Mouse (Mus musculus) gastrocnemius, postnatal 36 days (tissue): ENCODE measurements at regions not wholly inside any gene's neighbourhood (a gene's known extent, or its start where the extent isn't known, plus 50 kb on each side); places are given as distances from the start of the nearest gene placed in this dataset.

Source experiments
- DNase-seq, 2 experiments: peaks; one replicate each; pipeline ENCODE4 v3.0.0; 2022
- intact Hi-C: fragments of 180-260 bp; cut with DNase I; formaldehyde crosslinking; loops from one replicate; pipeline ENCODE4 v1.15.1; 2025

DNA sequence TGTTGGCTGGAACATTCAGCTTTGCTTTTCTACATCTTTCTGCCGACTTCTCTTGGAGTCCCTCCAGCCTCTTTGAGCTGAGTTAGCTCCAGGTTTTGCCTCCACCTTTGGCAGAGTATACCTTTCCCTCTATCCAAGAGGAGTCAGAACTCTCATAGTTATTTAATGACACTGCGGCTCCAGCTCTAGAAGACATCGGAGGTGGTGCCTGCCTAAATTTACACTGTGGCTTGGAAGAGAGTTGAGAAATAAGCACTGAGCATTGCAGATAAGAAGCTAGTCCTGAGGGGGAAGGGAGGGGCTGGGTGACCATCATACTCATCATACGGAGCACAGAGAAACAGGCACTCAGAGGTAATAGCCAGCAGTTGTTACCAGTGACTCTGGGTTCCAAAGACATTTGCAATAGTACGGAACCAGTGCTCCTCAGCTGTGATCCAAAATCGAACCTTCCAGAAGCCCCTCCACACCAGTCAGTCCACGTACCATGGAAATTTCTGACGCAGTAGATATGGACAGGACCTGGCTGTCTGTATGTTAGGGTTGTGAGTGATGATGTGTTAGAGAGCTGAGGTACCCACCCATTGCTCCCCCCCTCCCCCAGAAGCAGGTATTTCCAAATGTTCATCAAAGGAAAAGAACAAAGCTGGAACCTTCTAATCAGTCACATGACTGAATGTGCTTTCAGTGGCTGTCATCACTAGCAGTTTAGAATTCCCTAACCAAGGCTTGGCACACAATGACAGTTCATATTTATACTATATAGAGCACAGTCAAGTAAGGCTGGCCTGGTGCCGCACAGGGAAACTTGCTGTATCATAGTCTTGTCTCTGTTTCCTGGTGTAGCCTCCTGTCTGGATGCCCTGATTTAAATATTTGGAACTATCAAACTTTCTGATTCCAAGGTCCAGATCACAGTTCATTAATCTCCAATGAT, 120.2 kb upstream of the Mpp6 start:
- no peak for DNase-seq
- intact Hi-C loops: no loop called here

GRCm38 (mm10) chr6:49990522-49990858, 119.6 kb upstream of the Mpp6 start:
- intact Hi-C loops: no loop called here
- DNase-seq: no peak

DNA sequence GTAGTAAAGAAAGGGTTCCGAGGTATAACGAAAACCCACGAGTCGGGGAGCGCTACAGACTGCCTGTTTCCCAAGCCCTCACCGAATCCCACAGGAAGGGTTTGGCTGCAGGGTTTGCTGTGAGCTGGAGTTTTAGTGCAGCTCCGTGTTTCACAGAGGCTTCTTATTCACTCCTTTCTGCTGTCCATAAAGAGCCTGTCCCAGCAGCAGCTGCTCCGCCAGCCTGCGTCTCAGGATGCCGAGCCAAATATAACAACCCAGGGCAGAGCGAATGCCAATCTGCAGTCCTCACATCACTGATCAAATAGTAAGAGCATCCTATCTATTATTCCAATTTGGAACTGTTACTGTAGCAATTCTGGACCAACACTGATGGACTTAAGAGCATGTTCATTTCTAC, 110.7 kb upstream of the Mpp6 start:
- intact Hi-C loops: no loop called here
- no peak for DNase-seq

- intact Hi-C loops: no loop called here
Measured at GRCm38 (mm10) chr6:50008074-50008473, 102.0 kb upstream of the Mpp6 start.

GRCm38 (mm10) chr6:50008869-50009268, 101.2 kb upstream of the Mpp6 start:
- DNase-seq: no peak
- intact Hi-C loops: no loop called here

More at GRCm38 (mm10) chr6:50008074-50008473, 102.0 kb upstream of the Mpp6 start:
- DNase-seq: no peak

DNA sequence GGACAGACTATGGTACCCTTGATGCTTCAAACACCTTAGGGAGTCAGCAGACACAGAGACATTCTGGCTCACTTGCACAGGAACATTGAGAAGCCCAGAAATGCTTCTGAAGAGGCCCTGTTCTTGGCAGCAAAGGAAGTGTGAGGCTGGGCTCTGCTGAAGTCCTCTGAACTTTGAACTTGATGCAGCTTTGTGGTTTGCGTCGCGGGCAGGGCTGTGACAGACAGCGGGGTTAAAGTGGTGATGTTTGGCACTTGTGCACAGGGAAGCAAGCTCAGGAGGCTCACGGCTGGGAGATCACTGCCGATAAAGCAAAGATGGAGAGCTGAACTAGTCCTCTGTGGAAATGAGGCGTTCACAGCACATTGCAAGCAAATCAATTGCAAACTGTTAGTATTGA, 100.7 kb upstream of the Mpp6 start:
- intact Hi-C loops: no loop called here
- no peak for DNase-seq

- DNase-seq: no peak
Measured at GRCm38 (mm10) chr6:50009856-50010255, 100.2 kb upstream of the Mpp6 start.

DNA sequence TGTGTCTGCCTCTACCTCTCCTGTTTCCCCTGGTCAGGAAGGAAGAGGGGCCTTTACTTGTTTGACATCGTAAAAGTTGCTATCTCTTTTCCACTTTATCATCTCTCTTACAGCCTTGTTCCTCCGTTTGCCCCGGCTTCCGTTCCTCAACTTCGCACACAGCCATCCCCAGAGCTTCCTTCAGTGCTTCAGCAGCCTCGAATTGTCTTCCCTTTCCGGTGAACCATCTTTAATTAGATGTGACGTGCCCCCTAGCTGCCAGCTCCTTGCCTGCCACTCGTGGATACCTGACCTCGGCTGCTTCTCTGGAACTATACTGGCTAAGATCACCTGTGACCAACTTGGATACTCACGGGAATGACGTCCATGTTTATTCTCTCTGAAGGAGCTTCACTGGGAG, 99.0 kb upstream of the Mpp6 start:
- intact Hi-C loops: no loop called here
- DNase-seq: no peak

More at GRCm38 (mm10) chr6:50009856-50010255, 100.2 kb upstream of the Mpp6 start:
- intact Hi-C loops: no loop called here

GRCm38 (mm10) chr6:50011746-50012453, 98.1 kb upstream of the Mpp6 start:
- DNase-seq: no peak
- intact Hi-C loops: no loop called here

GRCm38 (mm10) chr6:50013067-50013466, 97.0 kb upstream of the Mpp6 start:
- intact Hi-C loops: no loop called here
- no peak for DNase-seq

GRCm38 (mm10) chr6:50013842-50014241, 96.2 kb upstream of the Mpp6 start:
- DNase-seq: no peak
- intact Hi-C loops: no loop called here

- intact Hi-C loops: no loop called here
- no peak for DNase-seq
Measured at GRCm38 (mm10) chr6:50027981-50028380, 82.1 kb upstream of the Mpp6 start.

DNA sequence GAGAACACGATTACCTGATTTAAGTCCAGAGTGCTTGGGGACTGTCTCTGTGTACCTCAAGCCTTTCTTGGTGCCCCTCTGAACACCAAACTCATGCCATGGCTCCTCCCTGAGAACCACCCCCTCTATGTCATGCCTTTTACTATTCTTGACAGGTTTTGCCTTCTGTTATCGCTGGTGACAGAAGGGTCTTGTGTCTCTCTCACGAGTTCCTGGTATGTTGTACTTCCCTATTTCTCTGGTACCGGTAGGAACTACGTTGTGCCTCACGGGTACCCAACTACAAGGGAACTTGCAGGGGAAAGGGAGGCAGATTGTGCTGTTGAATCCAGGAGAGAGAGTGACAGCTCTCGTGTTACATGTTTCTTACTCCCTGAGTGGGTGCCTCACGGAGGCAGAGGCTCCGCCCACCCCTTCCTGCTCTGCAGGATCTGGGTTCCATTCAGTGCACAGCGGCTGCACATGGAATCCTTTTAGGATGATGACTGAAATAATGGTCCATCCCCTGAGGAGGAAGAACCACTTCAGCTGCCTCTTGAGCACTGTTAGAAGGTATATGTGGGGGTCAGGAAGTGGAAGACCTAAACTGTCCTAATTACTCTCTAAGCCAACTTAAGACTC, 80.0 kb upstream of the Mpp6 start:
- intact Hi-C loops: no loop called here
- DNase-seq: no peak

DNA sequence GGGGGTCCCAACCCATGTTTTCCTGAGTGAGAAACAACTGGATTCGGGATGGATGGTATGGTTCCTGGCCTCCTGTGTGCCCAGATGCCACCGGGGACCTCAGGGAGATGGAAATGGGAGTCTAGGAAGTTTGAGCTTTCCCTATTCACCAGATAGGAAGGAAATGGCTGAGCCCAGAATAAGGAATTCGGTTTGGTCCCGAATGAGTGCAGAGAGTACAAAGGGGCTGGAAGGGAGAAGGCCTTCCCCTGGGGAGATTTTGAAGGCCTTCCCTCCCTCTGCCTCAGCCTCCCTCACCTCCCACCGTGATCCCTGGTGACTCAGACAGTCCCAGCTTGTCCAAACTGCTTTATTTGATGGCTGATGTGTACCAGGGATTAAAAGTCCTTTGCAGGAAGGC, 78.7 kb upstream of the Mpp6 start:
- no peak for DNase-seq
- intact Hi-C loops: no loop called here

- DNase-seq: no peak
- intact Hi-C loops: no loop called here
Measured at GRCm38 (mm10) chr6:50032894-50033595, 77.0 kb upstream of the Mpp6 start.

GRCm38 (mm10) chr6:50037614-50038013, 72.4 kb upstream of the Mpp6 start:
- intact Hi-C loops: no loop called here
- DNase-seq: no peak

DNA sequence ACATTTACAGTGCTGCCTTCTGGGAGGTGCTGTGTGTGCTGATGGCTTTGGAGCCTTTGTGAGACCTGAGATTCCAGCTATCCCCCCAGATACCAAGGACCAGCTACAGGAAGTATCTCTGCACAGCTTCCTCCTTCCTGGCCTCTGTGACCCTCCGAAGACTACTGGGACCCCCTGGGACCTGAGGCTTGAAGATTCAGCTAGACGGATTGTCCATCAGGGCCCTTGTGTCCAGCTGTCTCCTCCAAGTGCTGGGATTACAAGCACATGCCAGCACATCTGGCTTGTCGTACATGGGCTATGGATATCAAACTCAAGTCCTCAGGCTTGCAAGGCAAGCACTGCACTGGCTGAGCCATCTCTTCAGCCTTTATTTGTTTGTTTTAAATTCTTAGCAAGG, 71.7 kb upstream of the Mpp6 start:
- intact Hi-C loops: no loop called here
- peak in 1 of 2 experiments; percentile 11 for DNase-seq

DNA sequence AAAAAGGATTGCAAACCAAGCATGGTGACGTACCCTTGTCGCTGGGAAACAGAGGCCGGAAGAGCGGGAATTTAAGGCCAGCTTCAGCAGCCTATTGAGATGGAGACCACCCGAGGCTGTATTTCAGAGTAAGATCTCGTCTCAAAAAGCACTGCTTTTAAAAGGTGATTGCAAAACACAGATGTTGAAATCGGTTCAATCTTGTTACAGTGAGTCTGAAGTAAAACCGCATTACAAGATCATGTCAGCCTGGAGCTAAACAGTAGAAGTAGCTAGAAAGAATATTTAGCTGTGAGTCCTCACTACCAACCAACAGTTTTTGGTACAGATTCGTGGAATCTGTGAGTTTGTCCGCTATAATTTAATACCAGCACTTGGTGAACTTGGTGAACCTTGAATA, 69.0 kb upstream of the Mpp6 start:
- intact Hi-C loops: no loop called here
- DNase-seq: no peak

- no peak for DNase-seq
Measured at GRCm38 (mm10) chr6:50042127-50042526, 67.9 kb upstream of the Mpp6 start.

GRCm38 (mm10) chr6:50044165-50044564, 65.9 kb upstream of the Mpp6 start:
- intact Hi-C loops: no loop called here
- no peak for DNase-seq

More at GRCm38 (mm10) chr6:50042127-50042526, 67.9 kb upstream of the Mpp6 start:
- intact Hi-C loops: no loop called here

- intact Hi-C loops: no loop called here
- no peak for DNase-seq
Measured at GRCm38 (mm10) chr6:50046721-50047120, 63.3 kb upstream of the Mpp6 start.
